Mouse (Mus musculus): ENCODE results near the gene Olfr1494.

The Olfr1494 gene

DNA sequence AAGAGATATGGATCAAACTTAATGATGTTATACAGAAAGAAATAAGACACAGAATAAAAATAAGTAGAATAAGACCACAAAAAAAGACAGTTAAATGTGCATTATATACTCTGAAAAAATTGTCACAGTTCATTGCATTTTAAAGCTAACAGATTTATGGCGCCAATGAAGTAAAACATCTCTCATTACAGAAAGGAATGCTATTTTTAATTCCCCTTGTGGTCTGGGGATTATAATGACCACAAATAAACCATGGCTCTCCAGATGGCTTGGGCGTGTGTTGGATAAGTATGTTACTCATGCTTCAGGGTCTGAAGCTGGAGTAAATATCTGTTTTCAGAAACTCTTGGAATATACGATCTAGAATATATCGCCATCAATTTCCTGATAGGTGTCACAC, at the start of gene Olfr1494:
TSS of gene Olfr1494 (plus strand) at position 301 of the 400 bp plus-strand sequence.
- no peak for DNase-seq (ENCODE audit: low spot score)

DNA sequence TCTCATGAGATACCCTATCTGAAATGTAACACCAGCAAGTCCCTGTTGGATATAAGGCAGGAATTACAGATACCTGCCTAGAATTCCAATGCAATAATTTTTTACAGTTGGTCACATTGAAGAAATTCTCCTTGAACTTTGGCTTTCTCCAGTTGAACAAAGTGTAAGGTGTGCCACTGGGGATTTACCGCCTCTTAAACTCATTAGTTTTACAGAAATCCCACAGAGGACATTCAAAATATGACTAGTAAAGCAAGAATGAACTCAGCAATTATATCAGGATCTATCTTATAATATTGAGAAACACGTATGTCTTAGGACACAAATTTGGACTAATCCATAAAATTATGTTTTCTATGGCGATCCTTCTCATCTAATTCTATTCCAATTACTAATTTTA, 42.6 kb upstream of the Olfr1494 start, which contains the start of gene Olfr1491:
TSS of gene Olfr1491 (plus strand) at position 301 of the 400 bp plus-strand sequence.
- no peak for DNase-seq (ENCODE audit: low spot score)

DNA sequence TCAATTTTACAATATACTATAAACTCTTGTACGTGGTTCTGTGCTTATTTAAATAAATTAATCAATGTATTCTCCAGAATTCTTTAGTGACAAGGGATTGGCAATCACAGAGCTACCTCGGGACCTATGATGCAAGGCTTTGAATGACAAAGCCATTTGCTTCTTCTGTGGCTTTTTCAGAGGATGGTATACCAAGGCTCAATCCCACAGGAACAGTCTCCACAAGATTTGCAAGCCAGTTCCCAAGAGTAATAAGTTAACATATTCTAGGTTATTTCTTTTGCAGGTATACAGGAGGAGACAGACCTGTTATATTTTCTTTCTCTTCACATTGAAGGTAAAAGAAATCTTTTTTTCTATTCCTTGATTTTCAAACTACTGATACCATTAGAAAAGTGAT, 16.6 kb upstream of the Olfr1494 start, which contains the start of gene Olfr1493-ps1:
TSS of gene Olfr1493-ps1 (plus strand) at position 301 of the 400 bp plus-strand sequence.
- DNase-seq (ENCODE audit: low spot score) = no peak

DNA sequence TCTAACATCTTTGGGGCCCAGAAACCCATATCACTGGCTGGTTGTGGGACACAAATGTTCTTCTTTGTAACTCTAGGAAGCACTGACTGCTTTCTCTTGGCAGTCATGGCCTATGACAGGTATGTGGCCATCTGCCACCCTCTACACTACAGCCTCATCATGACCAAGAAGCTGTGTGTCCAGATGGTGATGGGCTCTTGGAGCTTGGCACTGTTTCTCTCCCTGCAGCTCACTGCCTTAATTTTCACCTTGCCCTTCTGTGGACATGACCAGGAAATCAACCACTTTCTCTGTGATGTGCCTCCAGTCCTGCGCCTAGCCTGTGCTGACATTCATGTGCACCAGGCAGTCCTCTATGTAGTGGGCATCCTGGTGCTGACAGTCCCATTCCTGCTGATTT, 9.8 kb downstream of the Olfr1494 start:
- DNase-seq (ENCODE audit: low spot score) = no peak

DNA sequence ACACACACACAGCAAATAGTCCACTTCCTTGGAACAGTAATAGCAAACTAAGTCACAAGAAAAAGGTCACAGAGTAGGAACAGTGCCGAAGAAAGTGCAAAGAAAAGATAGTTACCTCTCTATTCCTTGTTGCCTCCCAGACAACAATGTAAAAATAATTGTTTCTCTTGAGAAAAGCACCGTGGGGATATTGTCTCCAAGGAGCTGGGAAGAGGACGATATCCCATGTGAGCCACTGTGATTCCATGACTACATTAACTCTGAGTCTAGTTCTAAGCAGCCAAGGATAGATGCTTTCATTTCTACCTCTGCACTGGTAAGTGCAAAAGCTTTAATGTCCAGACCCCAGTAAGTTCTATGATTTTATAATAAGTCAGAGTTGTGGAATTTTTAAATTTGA, 24.8 kb downstream of the Olfr1494 start, which contains the start of gene Olfr1495:
TSS of gene Olfr1495 (plus strand) at position 301 of the 400 bp plus-strand sequence.
- no peak for DNase-seq (ENCODE audit: low spot score)

DNA sequence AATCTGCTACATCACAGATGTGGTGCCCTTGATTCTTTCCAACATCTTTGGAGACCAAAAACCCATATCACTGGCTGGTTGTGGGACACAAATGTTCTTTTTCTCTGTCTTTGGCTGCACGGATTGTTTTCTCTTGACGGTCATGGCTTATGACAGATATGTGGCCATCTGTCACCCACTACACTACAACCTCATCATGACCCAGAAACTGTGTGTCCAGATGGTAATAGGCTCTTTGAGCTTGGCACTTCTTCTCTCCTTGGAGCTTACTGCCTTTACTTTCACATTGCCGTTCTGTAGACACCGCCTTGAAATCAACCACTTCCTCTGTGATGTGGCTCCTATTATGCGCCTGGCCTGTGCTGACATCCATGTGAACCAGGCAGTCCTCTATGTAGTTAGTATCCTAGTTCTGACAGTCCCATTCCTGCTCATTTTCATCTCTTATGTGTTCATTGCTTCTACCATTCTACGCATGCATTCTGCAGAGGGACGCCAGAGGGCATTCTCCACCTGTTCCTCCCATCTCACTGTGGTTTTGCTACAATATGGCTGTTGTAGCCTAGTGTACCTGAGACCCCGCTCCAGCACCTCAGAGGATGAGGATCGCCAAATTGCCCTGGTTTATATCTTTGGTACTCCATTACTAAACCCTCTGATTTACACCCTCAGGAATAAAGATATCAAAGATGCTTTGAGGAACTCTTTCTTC, 29.2 kb downstream of the Olfr1494 start:
- no peak for DNase-seq (ENCODE audit: low spot score)

DNA sequence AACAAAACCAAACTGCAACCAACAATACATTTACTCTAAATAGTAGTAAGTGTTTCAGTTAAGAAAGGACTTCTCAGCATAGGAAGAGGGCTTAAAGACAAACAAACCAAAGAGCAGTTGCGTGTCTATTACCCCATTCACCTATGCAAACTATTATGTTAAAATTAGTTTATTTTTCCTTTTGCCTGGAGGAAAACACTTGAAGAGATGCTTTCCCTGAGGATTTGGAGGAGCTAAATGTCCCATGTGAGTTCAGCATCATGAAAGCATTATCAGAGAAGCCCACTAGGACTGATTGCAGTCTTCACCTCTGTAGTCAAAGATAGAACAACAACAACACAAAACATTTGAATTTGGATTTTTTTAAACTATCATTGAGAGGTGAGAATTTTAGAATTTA, 38.0 kb downstream of the Olfr1494 start, which contains the start of gene Olfr1496:
TSS of gene Olfr1496 (plus strand) at position 301 of the 400 bp plus-strand sequence.
- DNase-seq (ENCODE audit: low spot score) = no peak

DNA sequence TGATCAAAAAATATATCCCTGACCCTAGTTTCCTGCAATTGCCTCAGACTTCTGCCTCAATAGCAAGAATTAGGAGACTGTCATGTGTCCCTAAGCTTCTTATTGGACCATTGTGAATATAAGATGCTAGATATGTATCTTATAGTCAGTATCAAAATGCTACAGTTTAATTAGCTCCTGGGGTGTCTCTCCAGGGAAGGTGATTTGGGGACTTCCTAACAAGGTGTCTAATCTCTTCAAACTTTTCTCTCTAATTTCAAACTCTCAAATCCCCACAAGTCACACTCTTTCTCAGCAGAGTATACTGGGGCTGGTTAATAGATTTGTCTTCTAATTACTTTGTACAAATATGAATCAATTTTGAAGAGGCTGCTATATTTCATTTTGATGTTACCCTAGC, 58.6 kb downstream of the Olfr1494 start, which contains the start of gene Olfr1497:
TSS of gene Olfr1497 (minus strand) at position 101 of the 400 bp plus-strand sequence.
- DNase-seq (ENCODE audit: low spot score) = no peak

Measured in ovary, postnatal 36 days (tissue).